Mouse (Mus musculus) mouse embryonic stem cell (cell line): ENCODE results near the gene Prss8.
"Not testable (repeated sequence)": the region's sequence is repeated elsewhere in the genome, so short reads cannot be mapped to it uniquely, and the experiment has no call there.

Experiments used
- in situ Hi-C, 2 experiments: fragments of 300-500 bp; cut with MboI; formaldehyde crosslinking; loops; 1 replicate in 1 of 2; 3 replicates in 1 of 2; pipeline ENCODE4 v1.14.3; 2019 to 2020; ENCODE audit warnings: low sequenced_read_pairs in 2 of 2, low pct_unique_long_range_greater_than_20kb in 1 of 2, mixed read lengths in 1 of 2; ENCODE audit not compliant: unreplicated experiment in 1 of 2

Prss8 gene

GRCm38 (mm10) chr7:127929923-127930322 is at the start of gene Prss8:
Prss8 (minus strand) TSS chr7:127930104.
- in situ Hi-C loops, result no loop called here

DNA sequence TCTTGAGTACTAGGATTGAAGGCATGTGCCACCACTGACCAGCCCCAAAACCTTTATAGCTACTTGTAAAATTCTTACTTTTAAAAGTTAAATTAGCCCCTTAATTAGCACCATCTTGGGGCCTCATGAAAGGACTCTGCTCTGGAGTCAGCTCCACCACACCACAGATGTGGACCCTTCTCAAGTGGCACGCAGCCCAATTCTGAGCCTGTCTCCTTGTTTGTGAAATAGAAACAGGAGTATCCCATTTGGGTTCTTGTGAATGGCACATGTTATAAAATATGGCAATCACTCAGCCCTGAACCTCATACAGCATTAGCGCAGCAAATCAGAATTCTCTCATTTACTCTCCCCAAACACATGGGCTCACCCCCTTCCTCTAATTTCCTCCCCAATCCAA is 49.0 kb upstream of the Prss8 start:
- in situ Hi-C loops, result loop anchor here in 1 of 2 experiments (10.0 kb wide), 1 partner anchor 454 kb away; no protein-coding TSS in a partner anchor

GRCm38 (mm10) chr7:127974413-127974930 is 44.6 kb upstream of the Prss8 start:
- in situ Hi-C loops, result loop anchor here in 1 of 2 experiments (10.0 kb wide), 1 partner anchor 450 kb away; no protein-coding TSS in a partner anchor

- in situ Hi-C loops, result no loop called here
Observed at GRCm38 (mm10) chr7:127967922-127968828, 38.3 kb upstream of the Prss8 start.

DNA sequence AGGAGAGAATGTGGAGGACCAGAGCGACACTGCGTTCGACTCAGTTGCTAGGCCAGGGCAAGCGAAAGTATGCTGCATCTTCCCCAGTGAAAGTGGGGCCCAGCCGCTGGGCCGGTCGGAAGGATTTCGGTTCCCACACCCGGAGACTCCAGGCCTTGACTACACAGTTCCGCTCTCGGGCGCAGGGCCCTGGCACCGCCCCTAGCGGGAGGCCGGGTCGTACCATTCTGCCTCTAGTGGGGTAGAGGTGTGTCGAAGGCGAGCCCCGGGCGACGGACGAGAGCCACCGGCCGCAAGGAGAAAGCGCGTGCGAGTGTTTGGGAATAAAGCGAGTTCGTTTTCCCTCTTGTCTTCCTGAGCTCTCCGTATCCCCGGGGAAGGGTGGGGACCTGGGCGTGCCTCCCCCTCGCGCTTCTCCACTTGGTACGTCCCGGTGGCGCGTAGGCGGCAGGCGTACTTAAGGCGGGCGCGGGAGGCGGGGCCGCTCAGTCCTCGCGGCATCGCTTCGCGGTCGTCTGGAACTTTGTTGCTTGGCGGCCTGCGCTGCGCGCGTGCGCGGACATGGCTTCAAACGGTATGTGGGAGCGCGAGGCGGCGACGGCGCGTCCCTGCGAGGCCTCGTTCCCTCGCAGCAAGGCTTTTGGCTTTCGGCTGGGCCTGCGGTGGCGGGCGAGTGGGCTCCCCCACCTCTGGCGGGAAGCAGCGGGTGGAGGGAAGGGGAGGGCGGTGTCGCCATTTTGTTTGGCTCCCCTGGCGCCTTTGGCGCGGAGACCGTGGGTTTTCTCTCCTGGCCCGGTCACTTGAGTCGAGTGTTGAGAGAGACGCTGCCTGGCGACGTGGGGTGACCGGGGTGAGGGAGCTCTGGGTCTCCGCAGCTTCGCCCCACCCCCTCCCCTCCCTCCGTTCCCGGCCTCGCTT is 37.4 kb upstream of the Prss8 start, which contains the start of gene Fus:
TSS of gene Fus (plus strand) at position 454 of the 918 bp plus-strand sequence.
- in situ Hi-C loops, result no loop called here

GRCm38 (mm10) chr7:127966371-127966918 is 36.5 kb upstream of the Prss8 start:
- in situ Hi-C loops, result no loop called here

DNA sequence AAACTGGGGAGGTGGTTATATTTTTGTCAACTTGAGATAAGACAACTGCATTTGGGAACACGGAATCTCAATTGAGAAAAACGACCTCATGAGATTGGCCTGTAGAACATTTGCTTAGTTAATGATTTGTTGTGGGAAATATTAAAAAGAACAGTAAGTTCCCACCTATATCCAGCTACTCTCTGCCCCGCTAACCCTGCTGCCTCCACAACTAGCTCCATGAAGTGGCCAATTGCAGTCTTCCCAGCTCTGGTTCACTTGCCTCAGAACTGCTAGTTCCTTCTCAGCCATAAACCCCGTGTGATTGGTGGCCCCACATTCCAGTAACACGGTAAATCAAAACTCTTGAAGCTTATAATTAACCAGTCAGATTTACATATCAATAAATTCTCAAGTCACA is 29.5 kb upstream of the Prss8 start:
- in situ Hi-C loops, result no loop called here

- in situ Hi-C loops, result no loop called here
Observed at GRCm38 (mm10) chr7:127952864-127953581, 23.1 kb upstream of the Prss8 start.

- in situ Hi-C loops, result no loop called here
Observed at GRCm38 (mm10) chr7:127946470-127947023, 16.6 kb upstream of the Prss8 start, which contains the start of gene Prss36. Prss36 (minus strand) TSS chr7:127946725.

- in situ Hi-C loops, result no loop called here
Observed at GRCm38 (mm10) chr7:127944614-127945013, 14.7 kb upstream of the Prss8 start.

- in situ Hi-C loops, result not testable (repeated sequence)
Observed at GRCm38 (mm10) chr7:127942097-127942496, 12.2 kb upstream of the Prss8 start.

- in situ Hi-C loops, result no loop called here
Observed at GRCm38 (mm10) chr7:127936216-127936884, 6.4 kb upstream of the Prss8 start.

- in situ Hi-C loops, result no loop called here
Observed at GRCm38 (mm10) chr7:127935748-127936159, 5.8 kb upstream of the Prss8 start.

DNA sequence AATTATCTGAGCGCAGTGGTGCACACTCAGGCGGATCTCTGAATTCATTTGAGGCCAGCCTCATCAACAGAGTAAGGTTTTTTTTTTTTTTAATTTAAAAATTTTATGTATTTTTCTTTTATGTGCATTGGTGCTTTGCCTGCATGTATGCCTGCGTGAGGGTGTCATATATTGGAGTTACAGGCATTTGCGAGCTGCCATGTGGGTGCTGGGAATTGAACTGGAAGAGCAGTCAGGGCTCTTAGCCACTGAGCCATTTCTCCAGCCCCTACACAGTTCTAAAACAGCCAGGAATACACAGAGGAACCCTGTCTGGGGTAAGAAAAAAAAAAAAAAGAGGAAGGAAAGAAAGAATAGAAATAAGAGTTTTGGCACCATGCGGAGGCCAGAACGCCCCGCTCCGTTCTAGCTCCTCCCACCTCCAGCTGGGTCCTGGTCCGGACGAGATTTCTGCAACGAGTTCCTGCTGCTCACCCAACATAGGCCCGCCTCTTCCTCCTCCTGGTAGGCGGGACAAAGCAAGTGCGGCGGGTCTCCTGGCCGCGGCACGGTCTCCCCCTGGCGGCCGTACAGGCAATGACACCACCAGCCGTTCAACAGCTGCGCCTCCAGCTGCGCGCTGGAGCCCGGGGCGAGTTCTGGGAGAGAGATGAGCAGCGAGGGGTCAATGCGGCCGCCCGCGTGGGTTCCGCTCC is 5.3 kb upstream of the Prss8 start:
- in situ Hi-C loops, result no loop called here

DNA sequence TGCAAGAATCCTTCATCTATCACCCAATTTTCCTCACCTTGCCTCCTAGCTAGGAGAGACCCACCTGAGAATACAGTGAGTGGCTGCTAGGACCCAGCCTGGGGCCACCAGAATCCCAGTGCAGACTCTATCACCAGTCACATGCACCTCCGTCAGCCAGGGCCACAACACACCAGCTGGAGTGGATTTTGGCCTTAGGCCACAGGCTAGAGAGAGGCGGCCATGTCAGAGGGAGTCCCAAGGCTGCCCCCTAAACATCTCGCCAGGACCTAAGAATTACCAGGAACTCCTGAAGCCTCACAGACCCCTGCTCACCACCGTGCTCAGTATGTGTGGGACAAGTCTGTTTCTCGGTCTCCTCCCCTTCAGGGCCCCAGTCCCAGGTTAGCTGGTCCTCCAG is 4.2 kb upstream of the Prss8 start:
- in situ Hi-C loops, result no loop called here

GRCm38 (mm10) chr7:127932273-127933031 is 2.5 kb upstream of the Prss8 start:
- in situ Hi-C loops, result no loop called here
